Mouse (Mus musculus) layer of hippocampus, adult 9-11 months (tissue): Measurements from ENCODE around the gene Gast.
"Not testable (repeated sequence)": the region's sequence is repeated elsewhere in the genome, so short reads cannot be mapped to it uniquely, and the experiment has no call there.

ENCODE experiments used
- DNase-seq: peaks from one replicate; pipeline ENCODE4 v3.0.0; 2022

Gene Gast

DNA sequence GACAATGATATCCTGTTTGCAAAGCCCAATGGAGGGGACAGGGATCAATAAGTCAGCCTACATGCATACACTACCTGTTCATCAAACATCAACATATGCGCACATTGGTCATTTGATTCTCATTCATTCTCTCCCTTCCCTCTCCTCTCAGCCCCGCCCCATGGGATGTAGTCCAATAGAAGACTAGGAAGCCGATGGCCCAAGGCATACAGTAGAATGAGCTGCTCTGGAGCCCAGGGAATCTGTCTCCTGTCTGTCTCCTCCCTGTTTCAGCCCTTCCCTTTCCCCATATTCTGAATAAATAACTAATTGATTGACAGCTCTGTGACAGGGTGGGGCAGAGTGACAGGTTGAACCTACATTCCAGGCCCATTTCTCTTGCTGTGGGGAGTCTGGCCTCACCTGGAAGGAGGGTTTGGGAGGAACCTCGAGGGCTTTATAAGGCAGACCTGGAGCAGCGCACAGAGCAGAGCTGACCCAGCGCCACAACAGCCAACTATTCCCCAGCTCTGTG is at the start of gene Gast:
Gast (plus strand) TSS at position 464 of the 514 bp plus-strand sequence.
- no peak for DNase-seq

DNA sequence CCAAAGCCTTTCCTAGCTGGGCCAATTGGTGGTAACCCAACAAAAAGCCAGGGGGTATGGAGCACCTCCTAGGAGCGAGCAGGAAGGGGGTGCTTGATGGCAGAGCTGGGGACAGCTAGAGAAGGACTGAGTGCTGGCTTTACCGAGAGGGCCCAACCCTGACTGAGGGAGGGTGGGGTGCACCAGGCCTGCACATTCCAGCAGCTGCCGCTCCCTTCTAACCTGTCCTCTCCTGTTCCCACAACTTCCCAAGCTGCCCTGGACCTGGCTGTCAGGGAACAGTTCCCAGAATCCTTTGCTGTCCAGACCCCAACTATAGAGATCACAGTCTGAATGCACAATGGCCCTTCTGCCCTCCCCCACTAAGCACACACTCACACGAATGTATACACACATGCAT is 49.2 kb upstream of the Gast start:
- DNase-seq: no peak

DNA sequence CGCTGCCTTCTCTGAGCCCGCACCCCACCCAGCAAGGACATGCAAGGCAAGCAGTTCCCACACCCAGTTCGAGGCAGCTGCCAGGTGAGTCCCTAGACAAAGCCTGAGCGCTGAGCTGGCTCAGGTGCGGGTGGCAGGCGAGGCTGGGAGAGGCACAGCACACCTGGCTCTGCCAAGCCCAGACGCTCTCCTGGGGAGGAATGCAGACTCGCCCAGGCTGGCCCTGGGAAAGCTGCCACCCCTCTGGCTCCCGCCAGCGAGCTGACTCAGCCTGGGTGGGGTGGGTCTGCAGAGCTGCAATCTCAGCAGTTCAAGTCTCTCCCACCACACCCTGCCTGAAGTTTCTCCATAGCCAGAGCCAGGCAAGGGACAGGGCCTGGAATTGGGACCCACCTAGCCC is 47.2 kb upstream of the Gast start:
- DNase-seq: peak; percentile 25

DNA sequence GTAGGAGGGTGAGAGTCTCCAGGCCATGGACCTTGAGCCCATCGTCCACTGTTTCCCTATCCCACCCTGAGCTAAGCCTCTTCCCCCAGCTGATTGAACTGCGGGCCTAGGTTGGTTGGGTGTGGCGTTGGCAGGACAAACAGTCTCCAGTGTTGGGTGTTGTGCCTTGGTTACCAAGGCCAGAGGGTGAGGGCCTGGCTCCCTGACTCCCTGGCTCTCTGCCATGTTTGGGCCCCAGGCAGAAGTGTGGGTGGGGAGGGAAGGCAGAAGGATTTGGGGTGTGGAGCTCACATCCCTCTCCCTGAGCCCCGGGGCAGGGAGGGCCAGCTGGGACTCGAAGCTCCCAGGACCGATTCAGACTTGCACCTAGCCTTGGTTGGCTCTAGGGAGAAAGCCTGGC is 45.3 kb upstream of the Gast start:
- no peak for DNase-seq

DNA sequence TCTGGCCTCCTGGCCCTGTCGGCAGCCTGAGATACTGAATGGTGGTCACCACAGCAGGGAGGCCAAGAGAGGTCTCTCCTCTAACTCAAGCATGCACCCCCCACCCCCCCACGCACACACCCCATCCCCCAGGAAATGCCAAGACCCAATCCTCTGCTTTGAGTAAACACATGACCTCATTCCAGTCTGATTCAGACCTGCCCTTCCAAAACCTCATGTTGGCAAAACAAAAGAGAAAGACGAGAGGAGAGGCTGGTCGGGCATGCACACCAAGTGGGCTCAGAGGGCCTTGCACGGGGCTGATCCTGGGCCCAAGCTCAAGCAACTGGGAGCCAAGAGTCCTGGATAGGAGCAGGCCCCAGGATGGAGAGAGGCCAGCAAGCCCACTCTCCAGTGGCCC is 44.0 kb upstream of the Gast start:
- no peak for DNase-seq

DNA sequence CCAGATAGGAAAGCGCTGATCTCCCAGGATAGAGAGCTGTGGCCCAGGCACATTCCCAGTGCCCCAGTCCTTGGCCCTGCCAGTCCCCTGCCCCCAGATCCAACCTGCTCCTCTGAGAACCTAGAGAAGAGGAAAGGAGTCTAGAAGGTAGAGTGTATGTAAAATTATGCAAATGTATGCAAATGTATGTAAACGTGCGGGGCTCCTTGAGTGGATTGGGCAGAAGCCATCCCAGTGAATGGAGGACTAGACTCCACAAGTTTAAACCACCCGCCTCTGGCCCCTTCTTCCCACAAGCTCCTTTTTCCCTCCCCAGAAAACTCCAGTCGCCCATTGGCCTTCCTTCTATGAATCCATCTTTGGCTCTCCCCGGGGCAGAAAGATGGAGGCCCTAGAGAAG is 41.3 kb upstream of the Gast start:
- no peak for DNase-seq

DNA sequence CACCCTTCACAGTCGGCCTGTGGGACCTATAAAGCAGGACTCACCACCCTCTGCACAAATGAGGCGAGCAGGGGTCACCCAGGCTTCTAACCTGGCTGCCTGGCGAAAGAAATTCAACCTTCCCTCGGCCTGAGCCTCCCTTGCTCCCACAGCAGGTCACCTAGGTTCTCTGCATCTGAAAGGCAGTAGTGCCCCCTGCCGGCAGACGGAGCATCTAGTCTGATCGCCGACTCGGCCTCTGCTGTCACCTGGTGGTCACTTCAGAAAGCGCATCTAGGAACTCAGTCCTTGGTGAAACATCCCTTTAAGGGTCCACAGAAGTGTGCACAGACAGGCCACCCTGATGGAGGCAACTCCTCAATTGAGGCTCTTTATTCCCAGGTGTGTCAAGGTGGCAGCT is 38.9 kb upstream of the Gast start:
- DNase-seq: peak; percentile 48

DNA sequence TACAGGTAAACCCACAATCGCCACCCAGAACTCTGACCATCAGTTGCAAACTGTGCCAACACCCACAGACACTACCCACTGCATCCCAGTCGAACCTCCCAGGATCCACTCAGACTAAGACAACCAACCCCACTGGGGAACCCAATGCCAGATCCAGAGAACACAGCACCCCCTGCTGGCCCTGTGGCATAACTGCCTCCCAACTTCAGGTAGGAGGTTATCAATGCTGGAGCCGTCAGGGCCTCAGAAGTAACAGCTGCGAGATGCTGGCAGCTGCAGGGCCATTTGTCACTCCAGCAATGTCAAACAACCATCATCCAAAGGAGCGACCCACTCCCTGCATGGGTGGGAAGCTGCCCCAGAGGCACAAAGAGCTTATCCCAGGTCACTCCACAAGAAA is 36.4 kb upstream of the Gast start:
- DNase-seq: no peak

DNA sequence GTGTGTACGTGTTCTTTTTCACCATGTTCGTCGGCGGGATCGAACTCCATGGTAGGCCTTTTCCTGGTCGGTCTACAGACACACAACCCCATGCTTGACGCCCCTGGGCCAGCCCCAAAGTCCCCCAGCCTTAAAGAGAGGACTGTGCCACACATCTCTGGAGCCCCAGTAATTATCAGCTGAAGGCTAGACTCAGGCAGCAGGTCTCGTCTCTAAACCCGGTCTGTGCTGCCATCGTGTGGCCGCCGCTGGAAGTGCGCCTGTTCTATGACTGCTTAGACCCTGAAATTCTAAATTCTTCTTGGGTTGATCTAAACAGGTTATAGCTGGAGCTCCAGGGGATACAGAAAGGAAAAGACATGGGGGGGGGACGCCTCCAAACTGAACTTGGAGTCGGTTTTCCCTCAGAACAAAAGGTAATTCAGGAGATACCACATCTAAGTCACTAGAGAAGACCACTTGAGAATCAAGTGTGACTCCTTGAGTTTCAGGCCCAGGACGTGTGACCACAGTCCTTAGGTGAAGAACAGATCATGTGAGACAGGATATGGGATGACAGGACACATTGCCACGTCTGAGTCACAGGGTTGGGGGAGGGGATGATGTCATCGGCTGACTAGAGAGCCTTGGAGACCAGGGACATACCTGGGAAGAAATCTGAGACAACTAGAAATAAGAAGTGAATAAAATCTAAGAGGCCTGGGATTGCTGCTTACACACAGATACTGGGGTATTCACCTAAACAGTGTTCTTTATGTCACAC is 35.8 kb upstream of the Gast start:
- DNase-seq: peak; percentile 70

DNA sequence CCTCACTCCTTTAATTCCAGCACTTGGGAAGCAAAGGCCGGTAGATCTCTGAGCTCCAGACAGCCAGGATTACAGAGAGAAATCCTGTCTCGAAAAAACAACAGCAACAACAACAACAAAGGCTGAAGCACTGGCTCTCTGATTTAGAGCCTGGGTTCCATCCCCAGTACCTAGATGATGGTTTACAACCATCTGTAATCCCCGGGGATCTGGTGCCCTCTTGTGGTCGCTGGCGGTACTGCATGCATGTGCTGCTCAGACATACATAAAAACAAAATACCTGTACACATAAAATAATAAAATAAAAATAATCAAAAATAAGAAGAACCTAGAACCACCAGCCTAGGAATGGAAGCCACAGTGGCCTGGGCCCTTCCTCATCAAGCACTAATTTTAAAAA is 33.9 kb upstream of the Gast start:
- no peak for DNase-seq

DNA sequence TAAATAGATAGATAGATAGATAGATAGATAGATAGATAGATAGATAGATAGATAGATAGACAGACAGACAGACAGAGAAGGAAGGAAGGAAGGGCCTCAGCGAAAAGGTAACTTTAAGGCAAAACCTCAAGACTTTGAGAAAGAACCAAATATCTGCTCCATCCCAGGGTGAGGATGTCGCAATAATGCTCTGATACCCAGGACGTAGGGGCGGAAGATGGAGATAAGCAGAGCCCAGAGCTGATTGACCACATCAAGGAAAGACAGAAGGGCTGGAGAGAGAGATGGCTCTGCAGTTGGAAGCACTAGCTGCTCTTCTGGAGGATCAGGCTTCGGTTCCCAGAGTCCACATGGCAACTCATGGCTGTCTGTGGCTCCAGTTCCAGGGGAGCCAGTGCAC is 32.9 kb upstream of the Gast start:
- DNase-seq: no peak

DNA sequence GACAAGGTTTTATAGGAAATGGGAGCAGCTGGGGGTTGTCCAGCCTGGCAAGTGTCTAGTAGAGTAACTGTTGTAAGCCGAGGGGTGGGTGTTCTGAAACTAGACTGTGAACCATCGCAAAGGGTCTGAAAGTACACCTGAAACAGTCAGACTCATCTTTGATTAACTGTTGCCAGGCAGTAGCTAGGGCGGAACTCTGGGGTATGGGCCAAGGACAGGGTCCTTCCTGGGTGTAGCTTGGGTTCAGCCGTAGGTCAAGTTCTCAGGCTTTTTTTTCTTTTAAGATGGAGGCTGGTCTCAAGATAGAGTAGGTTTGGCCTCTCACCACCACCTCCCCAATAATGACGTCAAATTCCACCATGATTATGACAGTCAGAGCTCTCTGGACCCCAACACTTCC is 26.3 kb upstream of the Gast start:
- DNase-seq: no peak

DNA sequence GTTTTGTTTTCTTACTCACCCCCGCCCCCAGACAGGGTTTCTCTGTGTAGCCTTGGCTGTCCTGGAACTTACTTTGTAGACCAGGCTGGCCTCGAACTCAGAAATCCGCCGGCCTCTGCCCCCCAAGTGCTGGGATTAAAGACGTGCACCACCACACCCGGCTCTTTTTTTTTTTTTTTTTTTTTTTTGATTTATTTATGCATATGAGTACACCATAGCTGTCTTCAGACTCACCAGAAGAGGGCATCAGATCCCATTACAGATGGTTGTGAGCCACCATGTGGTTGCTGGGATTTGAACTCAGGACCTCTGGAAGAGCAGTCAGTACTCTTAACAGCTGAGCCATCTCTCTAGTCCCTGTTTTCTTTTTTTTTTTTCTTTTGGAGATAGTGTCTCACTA is 25.5 kb upstream of the Gast start:
- not testable (repeated sequence) for DNase-seq

DNA sequence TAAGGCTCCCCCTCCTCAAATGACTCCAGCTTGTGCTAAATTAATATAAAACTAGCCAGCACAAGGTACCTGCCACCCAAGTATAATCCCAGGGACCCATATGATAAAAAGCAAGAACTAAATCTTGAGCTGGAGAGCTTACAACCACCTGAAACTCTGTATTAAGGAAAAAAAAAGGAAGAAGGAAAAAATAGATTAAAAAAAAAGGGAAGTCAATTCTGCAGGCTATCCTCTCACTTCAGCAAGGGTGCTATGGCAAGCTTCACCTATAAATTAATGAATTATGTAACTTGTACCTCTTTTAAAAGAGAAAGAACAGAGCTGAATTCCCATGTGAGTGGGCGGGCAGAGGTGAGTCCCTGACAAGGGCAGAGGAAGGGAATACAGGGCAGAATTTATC is 22.6 kb upstream of the Gast start:
- no peak for DNase-seq

DNA sequence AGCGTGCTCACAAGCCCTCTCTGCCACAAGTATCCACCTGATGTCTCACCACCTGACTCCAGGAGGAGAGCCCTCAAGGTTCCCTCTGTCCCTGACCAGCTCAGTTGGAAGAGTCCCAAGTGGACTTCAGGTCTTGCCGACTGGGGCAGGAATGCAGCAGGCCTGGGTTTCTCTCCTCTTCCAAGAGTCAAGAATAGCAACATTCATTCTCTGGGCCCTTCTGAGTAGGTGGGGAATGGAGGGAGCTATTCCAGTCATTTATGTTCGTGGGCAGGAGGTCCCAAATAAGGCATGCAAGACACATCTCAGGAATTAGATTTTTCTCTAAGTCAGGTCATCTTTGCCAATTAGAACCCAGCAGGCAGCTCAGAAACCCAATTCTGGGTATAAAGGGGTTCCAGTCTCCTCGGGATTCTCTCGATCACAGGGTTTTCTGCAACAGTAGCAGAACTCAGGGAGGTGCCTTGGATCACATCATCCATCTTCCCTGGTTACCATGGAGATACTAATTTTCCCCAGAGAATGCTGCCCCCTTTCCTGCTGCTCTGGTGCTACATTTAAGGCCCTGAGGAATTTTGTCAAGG is 22.0 kb upstream of the Gast start:
- DNase-seq: peak; percentile 66

DNA sequence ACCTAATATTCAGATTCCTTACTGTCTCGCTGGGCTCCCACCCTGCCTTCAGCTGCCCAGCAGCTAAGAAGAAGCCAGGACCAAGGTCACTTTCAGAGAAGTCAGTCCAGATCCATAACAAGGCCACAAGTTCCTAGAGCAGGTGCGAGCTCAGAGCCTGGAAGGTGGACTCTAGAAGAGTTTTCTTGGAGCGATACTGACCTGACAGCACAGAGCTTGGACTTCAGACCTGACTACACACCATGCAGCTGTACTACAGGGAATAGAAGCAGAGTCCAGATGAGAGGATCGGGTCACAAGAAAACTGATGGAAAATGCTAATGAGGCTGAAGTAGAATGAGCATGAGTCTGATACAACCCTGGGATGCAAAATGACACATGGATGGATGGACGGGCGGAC is 20.8 kb upstream of the Gast start:
- DNase-seq: no peak

DNA sequence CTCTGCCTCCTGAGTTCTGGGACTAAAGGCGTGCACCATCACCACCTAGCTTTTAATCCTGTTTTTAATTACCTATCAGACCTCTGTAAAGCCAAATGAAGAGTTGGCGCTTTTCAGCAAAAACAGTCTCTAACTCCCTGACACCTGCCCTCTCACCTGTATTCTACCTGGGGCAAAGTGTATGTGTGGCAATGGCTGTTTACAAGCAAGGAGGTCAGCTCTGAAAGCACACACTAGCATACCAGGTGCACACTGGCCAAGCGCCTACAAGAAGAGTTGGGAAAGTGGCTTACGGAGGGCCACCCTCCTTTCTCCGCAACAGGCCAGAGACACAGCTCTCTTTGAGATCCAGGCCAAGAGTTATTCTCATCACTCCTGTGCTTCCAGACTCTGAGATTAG is 18.8 kb upstream of the Gast start:
- DNase-seq: no peak

DNA sequence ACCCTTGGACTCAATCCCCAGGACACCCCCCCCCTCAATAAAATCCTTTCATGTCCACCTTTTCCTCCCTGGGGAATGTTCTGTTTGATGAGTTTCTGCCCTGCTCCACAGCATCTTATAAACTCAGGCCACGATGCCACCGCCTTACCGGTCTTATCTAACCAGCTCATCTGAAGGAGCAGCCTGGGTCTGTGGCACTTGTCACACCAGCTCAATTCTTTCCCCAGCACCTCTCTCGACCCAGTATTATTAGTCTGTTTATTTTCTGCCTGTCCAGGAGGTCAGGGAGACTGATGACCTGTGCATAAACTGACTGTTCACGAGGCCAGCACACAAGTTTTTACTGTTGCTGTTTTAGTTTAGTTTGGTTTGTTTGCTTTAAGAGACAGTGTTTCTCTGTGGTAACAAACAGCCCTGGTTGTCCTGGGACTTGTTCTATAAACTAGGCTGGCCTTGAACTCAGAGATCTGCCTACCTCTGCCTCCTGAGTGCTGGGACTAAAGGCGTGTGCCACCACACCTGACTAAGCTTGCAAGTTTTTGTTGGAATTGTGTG is 16.3 kb upstream of the Gast start:
- no peak for DNase-seq

DNA sequence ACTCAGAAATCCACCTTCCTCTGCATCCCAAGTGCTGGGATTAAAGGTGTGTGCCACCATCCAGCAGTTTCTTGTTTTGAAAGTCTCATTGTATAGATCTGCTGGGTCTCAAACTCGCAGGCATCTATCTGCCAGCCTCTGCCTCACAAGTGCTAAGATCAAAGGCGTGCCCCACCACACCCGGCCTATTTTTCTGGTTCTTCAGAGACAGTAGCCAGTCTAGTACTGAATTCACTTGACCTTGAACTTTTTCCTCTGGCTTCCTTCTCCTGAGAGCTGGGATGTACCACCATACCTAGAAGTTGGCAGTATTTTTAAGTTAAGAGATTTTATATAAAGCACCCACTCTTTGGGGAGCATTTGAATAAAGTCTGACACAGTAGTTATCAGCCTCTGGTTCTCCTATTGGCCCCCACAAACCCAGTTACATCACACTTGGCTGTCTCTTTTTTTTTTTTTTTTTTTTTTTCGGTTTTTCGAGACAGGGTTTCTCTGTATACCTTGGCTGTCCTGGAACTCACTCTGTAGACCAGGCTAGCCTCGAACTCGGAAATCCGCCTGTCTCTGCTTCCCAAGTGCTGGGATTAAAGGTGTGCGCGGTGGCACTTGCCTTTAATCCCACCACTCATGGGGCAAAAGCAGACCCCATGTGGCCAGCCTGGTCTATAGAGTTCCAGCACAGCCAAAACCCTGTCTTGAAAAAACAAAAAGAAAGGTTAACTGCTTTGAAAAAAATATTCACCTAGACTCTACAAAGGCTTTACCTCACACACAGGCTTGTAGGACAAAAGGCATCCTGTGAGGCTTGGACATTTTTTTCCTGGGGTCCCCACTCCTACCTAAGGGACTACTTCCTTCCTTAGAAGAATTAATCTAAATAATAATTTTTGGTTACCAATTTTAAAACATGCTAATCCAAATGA is 15.4 kb upstream of the Gast start:
- no peak for DNase-seq

DNA sequence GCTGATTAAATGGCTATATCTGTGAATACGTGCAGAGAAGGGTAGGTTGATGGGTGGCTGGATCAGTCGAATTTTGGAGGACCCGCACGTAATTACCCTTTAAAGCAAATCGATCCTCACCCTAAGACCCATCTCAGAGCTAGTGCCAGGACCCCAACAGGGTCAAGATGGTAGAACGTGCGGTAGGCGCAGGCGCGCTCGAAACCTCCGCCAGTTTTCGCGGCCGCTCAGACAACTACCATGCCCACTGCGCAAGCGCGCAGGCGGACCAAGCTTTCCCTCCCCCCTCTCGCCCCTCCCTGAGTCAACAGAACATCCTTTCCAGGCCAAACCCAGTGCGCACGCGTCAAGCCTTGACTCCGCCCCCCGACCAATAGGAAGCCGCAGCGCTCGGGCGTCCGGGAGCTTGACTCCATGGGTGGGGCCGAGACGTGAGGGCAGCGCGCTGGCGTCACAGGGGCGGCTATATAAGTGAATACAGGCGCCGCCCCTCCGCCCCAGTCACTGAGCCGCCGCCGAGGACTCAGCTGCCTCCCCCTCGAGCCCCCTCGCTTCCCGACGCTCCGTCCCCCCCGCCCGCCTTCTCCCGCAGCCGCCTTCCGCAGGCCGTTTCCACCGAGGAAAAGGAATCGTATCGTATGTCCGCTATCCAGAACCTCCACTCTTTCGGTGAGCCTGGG is 14.6 kb upstream of the Gast start, which contains the start of gene Eif1:
Eif1 (plus strand) TSS at position 394 of the 680 bp plus-strand sequence.
- DNase-seq: peak; percentile 100

DNA sequence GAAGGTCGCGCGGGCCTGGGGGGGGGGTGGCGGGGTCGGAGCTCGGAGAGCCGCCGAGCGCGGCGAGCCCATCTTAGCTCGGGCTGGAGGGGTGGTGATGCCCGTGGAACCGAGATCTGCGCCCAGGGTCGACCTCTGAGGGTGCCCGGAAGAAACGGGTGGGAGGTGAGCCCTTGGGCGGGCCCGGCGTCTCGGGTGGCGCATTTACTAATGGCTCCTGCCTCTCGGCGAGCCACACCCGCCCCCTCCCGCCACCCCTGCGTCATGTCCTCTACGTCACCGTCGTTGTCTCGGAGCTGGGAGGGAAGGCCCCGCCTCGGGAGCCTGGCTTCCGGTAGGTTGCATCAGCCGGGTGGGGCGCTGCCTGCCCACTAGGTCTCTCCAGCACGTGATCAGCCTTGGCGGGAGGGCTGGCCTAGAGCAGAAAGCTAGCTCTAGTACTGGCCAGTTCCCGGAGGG is 14.0 kb upstream of the Gast start:
- DNase-seq: peak; percentile 97

DNA sequence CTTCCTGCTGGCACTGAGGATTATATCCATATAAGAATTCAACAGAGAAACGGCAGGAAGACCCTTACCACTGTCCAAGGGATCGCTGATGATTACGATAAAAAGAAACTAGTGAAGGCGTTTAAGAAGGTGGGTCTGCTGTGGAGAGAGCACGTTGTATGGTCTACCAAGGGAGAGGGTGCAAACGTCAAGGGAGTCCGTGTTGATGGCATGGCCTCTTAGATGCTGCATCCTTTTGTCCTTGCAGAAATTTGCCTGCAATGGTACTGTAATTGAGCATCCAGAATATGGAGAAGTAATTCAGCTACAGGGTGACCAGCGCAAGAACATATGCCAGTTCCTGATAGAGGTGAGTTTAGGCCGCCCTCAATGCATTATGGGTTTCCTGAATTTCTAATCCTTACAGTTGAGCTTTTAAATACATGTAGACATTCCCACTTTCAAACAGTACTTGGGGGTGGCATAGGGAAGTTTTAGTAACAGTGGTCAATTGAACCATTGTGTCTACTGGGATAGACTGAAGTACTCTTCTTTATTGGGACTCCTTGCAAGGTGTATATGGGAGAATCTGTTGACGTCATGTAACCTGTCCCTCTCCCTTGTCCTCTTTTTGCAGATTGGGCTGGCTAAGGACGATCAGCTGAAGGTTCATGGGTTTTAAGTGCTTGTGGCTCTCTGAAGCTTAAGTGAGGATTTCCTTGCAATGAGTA is 13.4 kb upstream of the Gast start:
- DNase-seq: not testable (repeated sequence)
